Mouse (Mus musculus): ENCODE results near the gene Elk1. TPM values are rescaled to one million over a fixed set of nuclear protein-coding genes. Genes with fewer than 3 reads are reported as not detected.

Gene Elk1
- polyA plus RNA-seq, 1 experiment from 2014 or later: 9.3 TPM

- Histone ChIP-seq H3K4me3 (ENCODE audit: low read length) (no peak overlapping the region), H3K27ac (ENCODE audit: low read length) (no peak overlapping the region), H3K9ac (ENCODE audit: low read length) (no peak overlapping the region), H3K4me1 (ENCODE audit: control insufficient read depth, insufficient read depth, low read length) (no peaks in the 10 kb centered on the region), H3K9me3 (replicated peaks; ENCODE audit: control insufficient read depth, low read length) (no peaks in the 10 kb centered on the region), H3K4me2 (ENCODE audit: low read depth, low read length) (no peak overlapping the region), H3K27me3 (ENCODE audit: control insufficient read depth, insufficient read depth, low read length) (peaks cover 2% of the 10 kb centered on the region; the same call in 1 of the 2 replicates), H3K36me3 (ENCODE audit: control insufficient read depth, insufficient read depth) (0 out of 2 replicates have a peak, but pooled peaks cover 3% of the 10 kb centered on the region)
- WGBS: 71% methylated on average over 1 of the region's 1 CpGs
- ATAC-seq (replicated peaks; ENCODE audit: extremely low read depth, insufficient read depth, low FRiP score): no peak
Observed at GRCm38 (mm10) chrX:20923506-20923905, 26.9 kb downstream of the Elk1 start.

DNA sequence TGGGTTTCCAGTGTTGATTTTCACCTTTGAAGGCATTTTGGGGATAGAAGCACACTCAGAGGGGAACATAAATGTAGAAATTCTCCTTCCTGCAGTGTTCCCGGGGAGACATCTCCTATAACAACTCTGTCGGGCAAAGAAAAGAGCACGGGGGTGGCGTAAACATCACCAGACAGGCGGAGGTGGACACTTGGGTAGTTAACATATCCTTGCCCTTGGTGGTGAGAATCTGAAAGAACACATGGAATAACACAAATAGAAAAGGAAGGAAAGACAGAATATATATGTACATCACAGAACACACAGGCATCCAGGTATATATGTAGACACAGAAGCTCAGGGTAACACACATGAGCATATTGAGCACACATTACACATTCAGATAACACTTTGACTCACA lies 29.0 kb downstream of the Elk1 start:
- Histone ChIP-seq H3K36me3 (ENCODE audit: control insufficient read depth, insufficient read depth) (no peaks in the 10 kb centered on the region), H3K27me3 (ENCODE audit: control insufficient read depth, insufficient read depth, low read length) (peaks cover 2% of the 10 kb centered on the region; the same call in 1 of the 2 replicates), H3K27ac (ENCODE audit: low read length) (no peak overlapping the region), H3K4me3 (ENCODE audit: low read length) (no peak overlapping the region; the same call in 1 of the 2 replicates), H3K9ac (ENCODE audit: low read length) (no peak overlapping the region), H3K4me2 (ENCODE audit: low read depth, low read length) (peak overlapping the region; percentile 74), H3K9me3 (replicated peaks; ENCODE audit: control insufficient read depth, low read length) (no peaks in the 10 kb centered on the region), H3K4me1 (ENCODE audit: control insufficient read depth, insufficient read depth, low read length) (no peaks in the 10 kb centered on the region)
- WGBS: 46% methylated on average over 5 of the region's 5 CpGs
- ATAC-seq (replicated peaks; ENCODE audit: extremely low read depth, insufficient read depth, low FRiP score): no peak

DNA sequence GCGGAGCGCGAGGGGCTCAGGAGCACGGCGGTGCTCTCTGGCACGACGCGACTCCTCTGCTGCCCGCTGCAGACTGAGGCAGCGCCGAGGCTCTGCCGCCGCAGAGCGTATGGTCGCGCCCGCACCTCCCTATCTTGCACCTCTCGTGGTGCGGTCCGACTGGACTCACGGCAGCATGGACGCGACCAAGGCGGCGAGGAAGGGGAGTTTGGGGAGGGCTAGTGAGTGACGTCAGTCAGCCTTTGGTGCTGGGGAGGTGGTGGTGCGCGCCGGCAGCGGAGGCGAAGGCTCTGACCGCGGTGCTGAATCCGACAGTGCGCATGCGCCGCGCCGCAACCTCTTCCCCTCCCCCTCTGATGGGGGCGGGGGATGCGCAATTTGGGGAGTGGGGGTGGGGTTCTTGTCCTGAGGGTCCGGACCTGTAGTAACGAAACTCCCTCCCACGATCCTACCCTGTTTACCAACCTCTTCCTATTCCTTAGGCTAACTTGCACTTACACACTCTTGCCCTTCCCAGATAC lies 29.5 kb downstream of the Elk1 start, which contains the start of gene Syn1:
Syn1 (minus strand) TSS at position 161 of the 521 bp plus-strand sequence.
- peak; percentile 91 for ATAC-seq (replicated peaks; ENCODE audit: extremely low read depth, insufficient read depth, low FRiP score)
- peak within 1 kb of the TSS; percentile 47 for H3K4me3 ChIP-seq (ENCODE audit: low read length)
- no peaks in the 10 kb centered on the region for H3K4me1 ChIP-seq (ENCODE audit: control insufficient read depth, insufficient read depth, low read length)
- peak within 1 kb of the TSS; percentile 74 for H3K4me2 ChIP-seq (ENCODE audit: low read depth, low read length)
- WGBS: 9% methylated on average over 41 of the region's 44 CpGs
- H3K27me3 ChIP-seq (ENCODE audit: control insufficient read depth, insufficient read depth, low read length): peaks cover 2% of the 10 kb centered on the region; the same call in 1 of the 2 replicates
- no peaks in the 10 kb centered on the region for H3K36me3 ChIP-seq (ENCODE audit: control insufficient read depth, insufficient read depth)
- no peaks in the 10 kb centered on the region for H3K9me3 ChIP-seq (replicated peaks; ENCODE audit: control insufficient read depth, low read length)
- H3K9ac ChIP-seq (ENCODE audit: low read length): no peak within 1 kb of the TSS
- H3K27ac ChIP-seq (ENCODE audit: low read length): no peak within 1 kb of the TSS

GRCm38 (mm10) chrX:20920249-20920843 lies 30.1 kb downstream of the Elk1 start:
- ATAC-seq (replicated peaks; ENCODE audit: extremely low read depth, insufficient read depth, low FRiP score): 0 out of 2 replicates have a peak, but pooled peaks have one; percentile 14
- Histone ChIP-seq H3K4me3 (ENCODE audit: low read length) (peak overlapping the region; percentile 47), H3K4me2 (ENCODE audit: low read depth, low read length) (peak overlapping the region; percentile 74), H3K9ac (ENCODE audit: low read length) (no peak overlapping the region), H3K27ac (ENCODE audit: low read length) (no peak overlapping the region), H3K9me3 (replicated peaks; ENCODE audit: control insufficient read depth, low read length) (no peaks in the 10 kb centered on the region), H3K4me1 (ENCODE audit: control insufficient read depth, insufficient read depth, low read length) (no peaks in the 10 kb centered on the region), H3K36me3 (ENCODE audit: control insufficient read depth, insufficient read depth) (no peaks in the 10 kb centered on the region), H3K27me3 (ENCODE audit: control insufficient read depth, insufficient read depth, low read length) (peaks cover 2% of the 10 kb centered on the region; the same call in 1 of the 2 replicates)
- WGBS: 13% methylated on average over 49 of the region's 49 CpGs

- no peaks in the 10 kb centered on the region for H3K4me1 ChIP-seq (ENCODE audit: control insufficient read depth, insufficient read depth, low read length)
- no peak overlapping the region for H3K4me3 ChIP-seq (ENCODE audit: low read length)
- H3K27ac ChIP-seq (ENCODE audit: low read length): no peak overlapping the region
- no peaks in the 10 kb centered on the region for H3K36me3 ChIP-seq (ENCODE audit: control insufficient read depth, insufficient read depth)
- H3K4me2 ChIP-seq (ENCODE audit: low read depth, low read length): no peak overlapping the region
- ATAC-seq (replicated peaks; ENCODE audit: extremely low read depth, insufficient read depth, low FRiP score): no peak
- H3K9ac ChIP-seq (ENCODE audit: low read length): no peak overlapping the region
- 0 out of 2 replicates have a peak, but pooled peaks cover 2% of the 10 kb centered on the region for H3K9me3 ChIP-seq (replicated peaks; ENCODE audit: control insufficient read depth, low read length)
- peaks cover 2% of the 10 kb centered on the region; the same call in 1 of the 2 replicates for H3K27me3 ChIP-seq (ENCODE audit: control insufficient read depth, insufficient read depth, low read length)
Observed at GRCm38 (mm10) chrX:20915075-20915474, 35.3 kb downstream of the Elk1 start.

- Histone ChIP-seq H3K9me3 (replicated peaks; ENCODE audit: control insufficient read depth, low read length) (0 out of 2 replicates have a peak, but pooled peaks cover 2% of the 10 kb centered on the region), H3K4me1 (ENCODE audit: control insufficient read depth, insufficient read depth, low read length) (no peaks in the 10 kb centered on the region), H3K4me2 (ENCODE audit: low read depth, low read length) (no peak overlapping the region), H3K9ac (ENCODE audit: low read length) (no peak overlapping the region), H3K27me3 (ENCODE audit: control insufficient read depth, insufficient read depth, low read length) (no peaks in the 10 kb centered on the region), H3K27ac (ENCODE audit: low read length) (no peak overlapping the region), H3K36me3 (ENCODE audit: control insufficient read depth, insufficient read depth) (no peaks in the 10 kb centered on the region), H3K4me3 (ENCODE audit: low read length) (no peak overlapping the region)
- 67% methylated on average over 6 of the region's 6 CpGs for WGBS
- no peak for ATAC-seq (replicated peaks; ENCODE audit: extremely low read depth, insufficient read depth, low FRiP score)
Observed at GRCm38 (mm10) chrX:20913726-20914125, 36.7 kb downstream of the Elk1 start.

GRCm38 (mm10) chrX:20910074-20910473 lies 40.3 kb downstream of the Elk1 start:
- H3K9me3 ChIP-seq (replicated peaks; ENCODE audit: control insufficient read depth, low read length): 0 out of 2 replicates have a peak, but pooled peaks cover 2% of the 10 kb centered on the region
- ATAC-seq (replicated peaks; ENCODE audit: extremely low read depth, insufficient read depth, low FRiP score): no peak
- 33% methylated on average over 3 of the region's 3 CpGs for WGBS
- H3K9ac ChIP-seq (ENCODE audit: low read length): no peak overlapping the region
- no peaks in the 10 kb centered on the region for H3K4me1 ChIP-seq (ENCODE audit: control insufficient read depth, insufficient read depth, low read length)
- H3K4me2 ChIP-seq (ENCODE audit: low read depth, low read length): no peak overlapping the region
- no peaks in the 10 kb centered on the region for H3K36me3 ChIP-seq (ENCODE audit: control insufficient read depth, insufficient read depth)
- no peak overlapping the region for H3K4me3 ChIP-seq (ENCODE audit: low read length)
- H3K27me3 ChIP-seq (ENCODE audit: control insufficient read depth, insufficient read depth, low read length): no peaks in the 10 kb centered on the region
- no peak overlapping the region for H3K27ac ChIP-seq (ENCODE audit: low read length)

Other genes with a start within 250 kb of the Elk1 start
- 35.0 and 35.2 TPM in 2 replicates for gene Usp11, start 246.7 kb downstream of the Elk1 start, polyA plus RNA-seq (2015; fragmentation: Nextera tagmentation; extraction: Ambion mirVana)
- 98.9 and 113 TPM in 2 replicates for gene Araf, start 152.8 kb downstream of the Elk1 start, polyA plus RNA-seq (2015; fragmentation: Nextera tagmentation; extraction: Ambion mirVana)
- gene Timp1, start 80.4 kb downstream of the Elk1 start, polyA plus RNA-seq (2015; fragmentation: Nextera tagmentation; extraction: Ambion mirVana): 21.7 and 22.0 TPM in 2 replicates
- 0.15 and 0.21 TPM in 2 replicates for gene Syn1, start 29.6 kb downstream of the Elk1 start, polyA plus RNA-seq (2015; fragmentation: Nextera tagmentation; extraction: Ambion mirVana)
- gene Cfp, start 19.1 kb downstream of the Elk1 start, polyA plus RNA-seq (2015; fragmentation: Nextera tagmentation; extraction: Ambion mirVana): 4.5 and 5.8 TPM in 2 replicates
- gene Uxt, start 11.4 kb upstream of the Elk1 start, polyA plus RNA-seq (2015; fragmentation: Nextera tagmentation; extraction: Ambion mirVana): 48.8 and 54.5 TPM in 2 replicates
- 3.3 and 4.4 TPM in 2 replicates for gene Zfp182, start 111.7 kb upstream of the Elk1 start, polyA plus RNA-seq (2015; fragmentation: Nextera tagmentation; extraction: Ambion mirVana)
- gene Spaca5, start 117.8 kb upstream of the Elk1 start, polyA plus RNA-seq (2015; fragmentation: Nextera tagmentation; extraction: Ambion mirVana): not detected in 2 replicates
- gene Zfp300, start 138.9 kb upstream of the Elk1 start, polyA plus RNA-seq (2015; fragmentation: Nextera tagmentation; extraction: Ambion mirVana): 0.60 and 0.77 TPM in 2 replicates
- gene Ssxa1, start 165.2 kb upstream of the Elk1 start, polyA plus RNA-seq (2015; fragmentation: Nextera tagmentation; extraction: Ambion mirVana): not detected in 2 replicates
- not detected in 2 replicates for gene Gm21876, start 225.0 kb upstream of the Elk1 start, polyA plus RNA-seq (2015; fragmentation: Nextera tagmentation; extraction: Ambion mirVana)

Measured in heart, embryonic 16.5 days (tissue).